Mouse (Mus musculus): ENCODE measurements around the gene Noxo1. TPM values are rescaled to one million over a fixed set of nuclear protein-coding genes. Genes with fewer than 3 reads are reported as not detected.

The Noxo1 gene
- polyA plus RNA-seq, 1 experiment, result 0.34 TPM

DNA sequence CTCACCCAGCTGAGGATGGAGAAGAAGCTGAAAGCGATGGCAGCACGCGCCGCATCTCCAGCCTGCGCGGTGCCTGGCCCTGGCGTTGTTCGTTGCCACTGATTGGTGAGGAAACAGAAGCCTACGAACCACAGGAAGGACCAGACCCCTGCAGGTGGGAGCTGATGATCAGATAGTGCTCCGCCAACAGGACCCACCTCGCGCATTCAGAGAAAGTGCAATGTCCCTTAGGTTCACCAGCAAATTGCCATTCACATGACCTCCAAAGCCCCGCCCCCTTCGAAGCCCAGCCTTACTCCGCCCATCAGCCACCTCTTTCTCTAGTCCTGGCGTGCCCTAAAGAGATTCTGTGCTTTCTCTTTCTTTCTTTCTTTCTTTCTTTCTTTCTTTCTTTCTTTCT lies 9.5 kb upstream of the Noxo1 start:
- Histone ChIP-seq H3K36me3 (ENCODE audit: control insufficient read depth, insufficient read depth) (peaks cover 6% of the 10 kb centered on the region), H3K79me3 (ENCODE audit: low read depth) (no peaks in the 10 kb centered on the region), H3K4me3 (ENCODE audit: insufficient read depth, poor library complexity, severe bottlenecking) (no peak overlapping the region), H3K79me2 (ENCODE audit: control insufficient read depth, insufficient read depth) (no peaks in the 10 kb centered on the region), H3K27me3 (ENCODE audit: control insufficient read depth, insufficient read depth, insufficient read length) (no peaks in the 10 kb centered on the region), H3ac (ENCODE audit: control insufficient read depth, insufficient read length, low read depth) (no peak overlapping the region)
- TF ChIP-seq CEBPB (IDR thresholded peaks at IDR 0.05; ENCODE audit: low read depth) (no peak), FOSL1 (IDR thresholded peaks at IDR 0.05; ENCODE audit: insufficient read depth, low read length, poor library complexity, severe bottlenecking) (no peak), MYOG (IDR thresholded peaks at IDR 0.05; ENCODE audit: control insufficient read depth, extremely low read depth, insufficient read length) (no peak), MAX (IDR thresholded peaks at IDR 0.05) (no peak), USF1 (IDR thresholded peaks at IDR 0.05; ENCODE audit: low read depth) (no peak), MYOD1 (IDR thresholded peaks at IDR 0.05; ENCODE audit: control insufficient read depth, insufficient read length, low read depth) (no peak), CTCF (IDR thresholded peaks at IDR 0.05; ENCODE audit: control insufficient read depth, insufficient read depth, insufficient read length) (no peak)

DNA sequence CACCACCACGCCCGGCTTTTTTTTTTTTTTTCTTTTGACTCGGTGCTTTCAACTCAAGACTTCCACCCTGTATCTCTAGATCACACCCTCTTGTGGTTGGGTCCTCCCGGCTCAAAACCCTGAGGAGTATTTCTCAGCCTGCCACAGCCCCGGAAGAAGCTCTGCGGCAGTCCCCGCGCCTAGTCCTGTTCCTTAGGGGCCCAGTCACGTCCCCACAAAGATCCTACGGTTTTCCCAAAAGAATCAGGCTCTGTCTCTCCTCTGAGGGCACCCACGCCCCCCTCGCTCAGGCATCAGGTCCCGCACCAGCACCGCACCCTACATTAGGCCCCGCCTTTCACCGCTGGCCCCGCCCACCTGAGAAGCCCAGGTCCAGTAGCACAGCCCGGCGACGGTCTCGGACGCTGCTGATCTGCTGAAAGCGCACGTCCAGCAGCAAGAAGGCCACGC lies 8.9 kb upstream of the Noxo1 start:
- no peaks in the 10 kb centered on the region for H3K27me3 ChIP-seq (ENCODE audit: control insufficient read depth, insufficient read depth, insufficient read length)

DNA sequence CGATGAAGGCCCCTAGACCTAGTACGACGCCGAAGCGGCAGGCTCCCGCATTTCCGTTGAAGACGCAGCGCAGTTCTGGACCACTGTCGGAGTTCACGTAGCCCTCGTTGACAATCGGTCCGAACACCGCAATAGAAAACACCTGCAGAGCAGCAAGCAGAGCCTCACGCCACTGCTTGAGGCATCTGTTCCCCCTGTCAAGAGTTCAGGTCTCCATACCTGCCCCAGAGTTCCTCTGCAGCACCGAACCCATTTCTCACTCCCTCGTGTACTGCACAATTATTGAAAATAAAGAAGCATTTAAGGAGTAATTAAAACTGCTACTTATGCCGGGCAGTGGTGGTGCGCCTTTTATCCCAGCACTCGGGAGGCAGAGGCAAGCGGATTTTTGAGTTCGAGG lies 8.4 kb upstream of the Noxo1 start:
- no peaks in the 10 kb centered on the region for H3K79me3 ChIP-seq (ENCODE audit: low read depth)

More for the DNA sequence above, 8.9 kb upstream of the Noxo1 start:
- no peaks in the 10 kb centered on the region for H3K79me2 ChIP-seq (ENCODE audit: control insufficient read depth, insufficient read depth)
- no peaks in the 10 kb centered on the region for H3K36me3 ChIP-seq (ENCODE audit: control insufficient read depth, insufficient read depth)
- no peak for TF ChIP-seq MAX (IDR thresholded peaks at IDR 0.05)
- no peak for TF ChIP-seq USF1 (IDR thresholded peaks at IDR 0.05; ENCODE audit: low read depth)
- TF ChIP-seq MYOD1 (IDR thresholded peaks at IDR 0.05; ENCODE audit: control insufficient read depth, insufficient read length, low read depth), result no peak
- TF ChIP-seq CTCF (IDR thresholded peaks at IDR 0.05; ENCODE audit: control insufficient read depth, insufficient read depth, insufficient read length), result no peak
- TF ChIP-seq MYOG (IDR thresholded peaks at IDR 0.05; ENCODE audit: control insufficient read depth, extremely low read depth, insufficient read length), result no peak
- TF ChIP-seq CEBPB (IDR thresholded peaks at IDR 0.05; ENCODE audit: low read depth), result no peak
- no peak for TF ChIP-seq FOSL1 (IDR thresholded peaks at IDR 0.05; ENCODE audit: insufficient read depth, low read length, poor library complexity, severe bottlenecking)
- no peak overlapping the region for H3ac ChIP-seq (ENCODE audit: control insufficient read depth, insufficient read length, low read depth)
- no peak overlapping the region for H3K4me3 ChIP-seq (ENCODE audit: insufficient read depth, poor library complexity, severe bottlenecking)
- no peaks in the 10 kb centered on the region for H3K79me3 ChIP-seq (ENCODE audit: low read depth)

DNA sequence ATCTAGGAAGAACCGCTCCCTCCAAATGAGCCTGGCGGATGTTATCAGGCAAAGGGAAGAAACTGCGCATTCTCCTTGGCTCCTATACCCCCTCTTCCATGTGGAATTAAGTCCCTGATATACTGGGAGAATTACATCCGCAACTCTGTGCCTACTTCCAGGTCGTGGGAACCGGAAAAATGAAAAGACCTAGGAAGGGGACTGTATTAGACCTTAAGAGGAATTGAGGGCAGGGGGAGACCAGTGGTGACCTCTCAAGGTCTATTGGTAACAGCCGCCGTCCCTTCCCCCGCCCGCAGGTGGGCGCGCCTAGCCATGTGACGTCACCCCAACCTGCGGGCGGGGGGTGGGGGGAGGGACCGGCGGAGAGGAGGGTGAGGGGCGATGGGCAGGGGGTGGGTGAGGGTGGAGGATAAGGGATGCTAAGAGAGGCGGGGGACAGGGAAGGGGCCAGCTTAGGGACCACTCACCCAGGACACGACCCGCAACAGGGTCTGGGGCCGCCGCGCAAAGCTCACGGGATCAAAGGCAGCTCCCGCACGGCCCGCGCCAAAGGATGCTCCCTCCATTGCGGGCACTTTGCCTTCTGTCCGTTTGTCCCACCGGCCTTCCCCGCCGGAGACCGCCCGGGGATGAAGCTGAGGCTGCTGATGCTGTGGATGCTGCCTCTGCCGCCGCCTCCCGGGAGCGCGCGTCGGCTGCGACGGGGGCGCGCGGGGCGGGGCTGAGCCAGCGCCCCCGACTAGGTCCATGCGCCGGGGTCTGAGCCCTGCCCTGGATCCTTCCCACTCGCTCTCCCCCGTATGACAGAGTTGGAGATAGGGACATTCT lies 6.6 kb upstream of the Noxo1 start, which contains the start of gene Syngr3:
Gene Syngr3, minus strand, starts transcription at position 705 of the 831 bp plus-strand sequence.
- Histone ChIP-seq H3K36me3 (ENCODE audit: control insufficient read depth, insufficient read depth) (peaks cover 7% of the 10 kb centered on the region), H3K79me2 (ENCODE audit: control insufficient read depth, insufficient read depth) (peaks cover 3% of the 10 kb centered on the region), H3K79me3 (ENCODE audit: low read depth) (peaks cover under 1% of the 10 kb centered on the region), H3K4me3 (ENCODE audit: insufficient read depth, poor library complexity, severe bottlenecking) (peak within 1 kb of the TSS; percentile 21), H3ac (ENCODE audit: control insufficient read depth, insufficient read length, low read depth) (peak within 1 kb of the TSS; percentile 24), H3K27me3 (ENCODE audit: control insufficient read depth, insufficient read depth, insufficient read length) (no peaks in the 10 kb centered on the region)
- TF ChIP-seq MYOD1 (IDR thresholded peaks at IDR 0.05; ENCODE audit: control insufficient read depth, insufficient read length, low read depth), result no peak
- no peak for TF ChIP-seq USF1 (IDR thresholded peaks at IDR 0.05; ENCODE audit: low read depth)
- no peak for TF ChIP-seq CEBPB (IDR thresholded peaks at IDR 0.05; ENCODE audit: low read depth)
- TF ChIP-seq FOSL1 (IDR thresholded peaks at IDR 0.05; ENCODE audit: insufficient read depth, low read length, poor library complexity, severe bottlenecking), result no peak
- no peak for TF ChIP-seq MYOG (IDR thresholded peaks at IDR 0.05; ENCODE audit: control insufficient read depth, extremely low read depth, insufficient read length)
- TF ChIP-seq CTCF (IDR thresholded peaks at IDR 0.05; ENCODE audit: control insufficient read depth, insufficient read depth, insufficient read length), result no peak
- TF ChIP-seq MAX (IDR thresholded peaks at IDR 0.05), result no peak

More for the DNA sequence above, 8.4 kb upstream of the Noxo1 start:
- no peaks in the 10 kb centered on the region for H3K36me3 ChIP-seq (ENCODE audit: control insufficient read depth, insufficient read depth)
- H3ac ChIP-seq (ENCODE audit: control insufficient read depth, insufficient read length, low read depth), result no peak overlapping the region
- no peak overlapping the region for H3K4me3 ChIP-seq (ENCODE audit: insufficient read depth, poor library complexity, severe bottlenecking)
- H3K79me2 ChIP-seq (ENCODE audit: control insufficient read depth, insufficient read depth), result no peaks in the 10 kb centered on the region
- no peaks in the 10 kb centered on the region for H3K27me3 ChIP-seq (ENCODE audit: control insufficient read depth, insufficient read depth, insufficient read length)
- no peak for TF ChIP-seq CTCF (IDR thresholded peaks at IDR 0.05; ENCODE audit: control insufficient read depth, insufficient read depth, insufficient read length)
- no peak for TF ChIP-seq CEBPB (IDR thresholded peaks at IDR 0.05; ENCODE audit: low read depth)
- TF ChIP-seq USF1 (IDR thresholded peaks at IDR 0.05; ENCODE audit: low read depth), result no peak
- no peak for TF ChIP-seq MAX (IDR thresholded peaks at IDR 0.05)
- TF ChIP-seq MYOG (IDR thresholded peaks at IDR 0.05; ENCODE audit: control insufficient read depth, extremely low read depth, insufficient read length), result no peak
- no peak for TF ChIP-seq MYOD1 (IDR thresholded peaks at IDR 0.05; ENCODE audit: control insufficient read depth, insufficient read length, low read depth)
- no peak for TF ChIP-seq FOSL1 (IDR thresholded peaks at IDR 0.05; ENCODE audit: insufficient read depth, low read length, poor library complexity, severe bottlenecking)

DNA sequence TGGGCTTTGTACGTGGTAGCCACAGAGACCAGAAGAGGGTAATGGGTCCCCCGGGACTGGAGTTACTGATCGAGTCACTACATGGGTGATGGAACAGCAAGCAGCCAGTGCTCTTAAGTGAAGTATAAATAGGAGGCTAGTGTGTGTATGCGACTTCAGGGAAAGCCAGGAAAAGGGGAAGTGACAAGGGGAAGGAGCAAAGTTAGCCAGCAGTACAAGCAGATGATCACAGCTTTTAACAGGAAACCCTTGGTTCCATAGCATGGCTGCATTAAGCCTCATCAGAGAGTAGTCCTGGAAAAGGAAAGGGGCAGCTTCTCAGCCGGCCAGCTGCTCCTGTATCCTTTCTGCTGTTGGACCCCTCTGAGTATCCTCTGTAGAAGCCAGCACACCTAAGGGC lies 3.6 kb upstream of the Noxo1 start:
- TF ChIP-seq FOSL1 (IDR thresholded peaks at IDR 0.05; ENCODE audit: insufficient read depth, low read length, poor library complexity, severe bottlenecking) (no peak), CTCF (IDR thresholded peaks at IDR 0.05; ENCODE audit: control insufficient read depth, insufficient read depth, insufficient read length) (no peak), MAX (IDR thresholded peaks at IDR 0.05) (no peak), USF1 (IDR thresholded peaks at IDR 0.05; ENCODE audit: low read depth) (no peak)
- Histone ChIP-seq H3K27me3 (ENCODE audit: control insufficient read depth, insufficient read depth, insufficient read length) (no peaks in the 10 kb centered on the region), H3K79me2 (ENCODE audit: control insufficient read depth, insufficient read depth) (peaks cover 16% of the 10 kb centered on the region), H3K79me3 (ENCODE audit: low read depth) (peaks cover 1% of the 10 kb centered on the region), H3ac (ENCODE audit: control insufficient read depth, insufficient read length, low read depth) (no peak overlapping the region), H3K4me3 (ENCODE audit: insufficient read depth, poor library complexity, severe bottlenecking) (no peak overlapping the region), H3K36me3 (ENCODE audit: control insufficient read depth, insufficient read depth) (peaks cover 7% of the 10 kb centered on the region)

Measured in C2C12 (cell line).